ENCODE assay signal across 20 mouse cellular contexts in the genomic region with DNA sequence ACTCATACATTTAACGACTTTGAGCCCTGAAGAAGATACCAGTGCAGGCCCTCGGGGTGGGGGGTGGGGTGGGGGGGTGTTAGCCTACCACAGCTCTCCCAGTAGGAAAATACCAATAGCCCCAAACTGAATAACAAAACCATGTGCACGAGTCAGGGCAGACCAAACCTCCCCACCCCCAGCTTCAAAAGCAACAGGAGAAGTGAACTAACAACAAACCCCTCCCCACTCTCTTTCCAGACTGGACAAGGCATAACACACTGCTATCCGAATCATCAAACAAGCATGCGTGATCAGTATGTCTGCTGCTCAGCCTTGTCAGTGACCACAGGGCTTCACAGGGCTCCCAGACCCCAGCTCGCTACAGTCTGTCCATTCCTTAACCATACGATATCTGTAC.
A peak's percentile ranks its signal among the peaks of the same experiment; 100 is the strongest.
DNase-seq lines count a peak whose midpoint lies in the region; ATAC-seq lines count a peak whose summit lies in the region.
"Had no signal": no experiment of that assay in that cellular context is flagged by ENCODE, and none has a peak within 500 bp of the region (broad histone marks: within the 10 kb centered on the region; RNA-seq: fewer than 3 reads in every experiment).

No protein-coding gene starts in this region.

- no peak overlapping the region for H3K4me3 ChIP-seq in heart, embryonic 13.5 days
- H3K4me3 ChIP-seq in embryonic facial prominence, embryonic 13.5 days: no peak overlapping the region
- H3K4me3 ChIP-seq in limb, embryonic 12.5 days (replicated peaks): no peak overlapping the region
- H3K4me3 ChIP-seq: forebrain, embryonic 12.5 days; hindbrain, embryonic 13.5 days; kidney, embryonic 15.5 days; liver, embryonic 12.5 days had no signal

- H3K4me2 ChIP-seq in heart, embryonic 13.5 days: no peak overlapping the region
- H3K4me2 ChIP-seq in embryonic facial prominence, embryonic 13.5 days: no peak overlapping the region
- 0 out of 2 replicates have a peak overlapping the region, but pooled peaks have one; percentile 11 for H3K4me2 ChIP-seq in limb, embryonic 12.5 days
- H3K4me2 ChIP-seq: forebrain, embryonic 12.5 days; hindbrain, embryonic 13.5 days; kidney, embryonic 15.5 days; liver, embryonic 12.5 days had no signal

- no peaks in the 10 kb centered on the region for H3K27me3 ChIP-seq in heart, embryonic 13.5 days (replicated peaks)
- H3K27me3 ChIP-seq in embryonic facial prominence, embryonic 13.5 days: no peaks in the 10 kb centered on the region
- H3K27me3 ChIP-seq in limb, embryonic 12.5 days: no peaks in the 10 kb centered on the region
- H3K27me3 ChIP-seq: forebrain, embryonic 12.5 days; hindbrain, embryonic 13.5 days; liver, embryonic 12.5 days had no signal

- DNase-seq in heart, adult 11 months: no peak
- peak; percentile 73 for DNase-seq in ES-CJ7 (ENCODE audit: low read depth, low spot score)
- DNase-seq in layer of hippocampus, postnatal 36 days: no peak
- no peak for DNase-seq in ovary, postnatal 10 days (ENCODE audit: low spot score)
- no peak for DNase-seq in adrenal gland, postnatal 36 days
- DNase-seq: B cell, adult 2 months; cerebellum, adult 2 months; gastrocnemius, postnatal 25 days; lung, adult 2 months; lung, postnatal 4 days; right cerebral cortex, adult 18-20 months; thymus, postnatal 14 days had no signal

- WGBS in heart, embryonic 13.5 days: 43% methylated on average over 7 of the region's 7 CpGs
- WGBS in embryonic facial prominence, embryonic 13.5 days: 51% methylated on average over 7 of the region's 7 CpGs
- 40% methylated on average over 7 of the region's 7 CpGs for whole genome bisulfite sequencing in limb, embryonic 12.5 days

- no peak; the same call in 1 of the 2 replicates for ATAC-seq in heart, embryonic 13.5 days (ENCODE audit: extremely low read depth, insufficient number of reproducible peaks, low FRiP score, low TSS enrichment)
- no peak for ATAC-seq in embryonic facial prominence, embryonic 13.5 days (ENCODE audit: insufficient number of reproducible peaks, insufficient read depth, low FRiP score, low TSS enrichment, low read depth)
- no peak for ATAC-seq in limb, embryonic 12.5 days (ENCODE audit: insufficient number of reproducible peaks, insufficient read depth, low FRiP score, low TSS enrichment, low read depth)
- ATAC-seq: liver, embryonic 12.5 days had no signal

- peaks cover 65% of the 10 kb centered on the region for H3K4me1 ChIP-seq in heart, embryonic 13.5 days
- H3K4me1 ChIP-seq in embryonic facial prominence, embryonic 13.5 days: peaks cover 60% of the 10 kb centered on the region
- H3K4me1 ChIP-seq in limb, embryonic 12.5 days (replicated peaks): peaks cover 90% of the 10 kb centered on the region
- H3K4me1 ChIP-seq: liver, embryonic 12.5 days had no signal

- peak overlapping the region; percentile 40; the same call in 1 of the 2 replicates for H3K9ac ChIP-seq in heart, embryonic 13.5 days
- H3K9ac ChIP-seq in embryonic facial prominence, embryonic 13.5 days: 0 out of 2 replicates have a peak overlapping the region, but pooled peaks have one; percentile 40
- H3K9ac ChIP-seq in limb, embryonic 12.5 days (replicated peaks): no peak overlapping the region
- H3K9ac ChIP-seq: forebrain, embryonic 12.5 days; hindbrain, embryonic 13.5 days; kidney, embryonic 15.5 days; liver, embryonic 12.5 days had no signal

- no peaks in the 10 kb centered on the region for H3K9me3 ChIP-seq in heart, embryonic 13.5 days
- H3K9me3 ChIP-seq in embryonic facial prominence, embryonic 13.5 days: no peaks in the 10 kb centered on the region
- no peaks in the 10 kb centered on the region for H3K9me3 ChIP-seq in limb, embryonic 12.5 days
- H3K9me3 ChIP-seq: forebrain, embryonic 12.5 days; hindbrain, embryonic 13.5 days; kidney, embryonic 15.5 days; liver, embryonic 12.5 days had no signal

- 0 out of 2 replicates have a peak overlapping the region, but pooled peaks have one; percentile 45 for H3K27ac ChIP-seq in heart, embryonic 13.5 days (replicated peaks)
- H3K27ac ChIP-seq in embryonic facial prominence, embryonic 13.5 days: peak overlapping the region; percentile 57
- H3K27ac ChIP-seq in limb, embryonic 12.5 days: peak overlapping the region; percentile 75
- H3K27ac ChIP-seq: forebrain, embryonic 12.5 days; hindbrain, embryonic 13.5 days; kidney, embryonic 15.5 days; liver, embryonic 12.5 days had no signal

- H3K36me3 ChIP-seq in heart, embryonic 13.5 days: no peaks in the 10 kb centered on the region
- H3K36me3 ChIP-seq in embryonic facial prominence, embryonic 13.5 days: no peaks in the 10 kb centered on the region
- H3K36me3 ChIP-seq in limb, embryonic 12.5 days: no peaks in the 10 kb centered on the region
- H3K36me3 ChIP-seq: forebrain, embryonic 12.5 days; G1E; hindbrain, embryonic 13.5 days; kidney, embryonic 15.5 days; liver, embryonic 12.5 days had no signal
